Mouse (Mus musculus) urinary bladder, postnatal 10 days (tissue): Measurements from ENCODE around the gene Fam222a.
A peak's percentile ranks its signal among the peaks of the same experiment; 100 is the strongest.

Source experiments
- DNase-seq: peaks from one replicate; pipeline ENCODE4 v3.0.0; 2022; ENCODE audit warnings: low spot score

Fam222a gene

GRCm38 (mm10) chr5:114584293-114585104, 16.7 kb downstream of the Fam222a start:
- no peak for DNase-seq

- DNase-seq = no peak
These were observed 17.9 kb downstream of the Fam222a start for GRCm38 (mm10) chr5:114585682-114586081.

GRCm38 (mm10) chr5:114587908-114588307, 20.1 kb downstream of the Fam222a start:
- DNase-seq = no peak

GRCm38 (mm10) chr5:114588416-114588815, 20.6 kb downstream of the Fam222a start:
- no peak for DNase-seq

GRCm38 (mm10) chr5:114589026-114589425, 21.2 kb downstream of the Fam222a start:
- no peak for DNase-seq

- DNase-seq = no peak
These were observed 21.6 kb downstream of the Fam222a start for GRCm38 (mm10) chr5:114589454-114589853.

- DNase-seq = no peak
These were observed 22.5 kb downstream of the Fam222a start for GRCm38 (mm10) chr5:114590043-114590913.

GRCm38 (mm10) chr5:114591151-114591561, 23.3 kb downstream of the Fam222a start:
- no peak for DNase-seq

- no peak for DNase-seq
These were observed 24.8 kb downstream of the Fam222a start for GRCm38 (mm10) chr5:114592463-114593160.

GRCm38 (mm10) chr5:114593161-114593821, 25.5 kb downstream of the Fam222a start:
- no peak for DNase-seq

- DNase-seq = no peak
These were observed 26.1 kb downstream of the Fam222a start for GRCm38 (mm10) chr5:114593949-114594348.

- no peak for DNase-seq
These were observed 27.0 kb downstream of the Fam222a start for GRCm38 (mm10) chr5:114594741-114595241.

- no peak for DNase-seq
These were observed 28.8 kb downstream of the Fam222a start for GRCm38 (mm10) chr5:114596604-114597003.

GRCm38 (mm10) chr5:114597222-114597621, 29.4 kb downstream of the Fam222a start:
- no peak for DNase-seq

GRCm38 (mm10) chr5:114597652-114598051, 29.8 kb downstream of the Fam222a start:
- DNase-seq = no peak

GRCm38 (mm10) chr5:114602012-114602411, 34.2 kb downstream of the Fam222a start:
- DNase-seq = no peak

- DNase-seq = no peak
These were observed 36.2 kb downstream of the Fam222a start for GRCm38 (mm10) chr5:114603975-114604374.

GRCm38 (mm10) chr5:114604781-114605290, 37.0 kb downstream of the Fam222a start:
- no peak for DNase-seq

- no peak for DNase-seq
These were observed 38.2 kb downstream of the Fam222a start for GRCm38 (mm10) chr5:114605981-114606380.

GRCm38 (mm10) chr5:114607651-114608050, 39.8 kb downstream of the Fam222a start:
- no peak for DNase-seq

- DNase-seq = peak; percentile 35
These were observed 40.7 kb downstream of the Fam222a start for GRCm38 (mm10) chr5:114608516-114608915.
